Mouse (Mus musculus): ENCODE measurements around the gene Dusp1.

Dusp1 gene

GRCm38 (mm10) chr17:26584063-26584462 lies 22.1 kb upstream of the Dusp1 start:
- DNase-seq (ENCODE audit: low spot score in 2 of 2): no peak

DNA sequence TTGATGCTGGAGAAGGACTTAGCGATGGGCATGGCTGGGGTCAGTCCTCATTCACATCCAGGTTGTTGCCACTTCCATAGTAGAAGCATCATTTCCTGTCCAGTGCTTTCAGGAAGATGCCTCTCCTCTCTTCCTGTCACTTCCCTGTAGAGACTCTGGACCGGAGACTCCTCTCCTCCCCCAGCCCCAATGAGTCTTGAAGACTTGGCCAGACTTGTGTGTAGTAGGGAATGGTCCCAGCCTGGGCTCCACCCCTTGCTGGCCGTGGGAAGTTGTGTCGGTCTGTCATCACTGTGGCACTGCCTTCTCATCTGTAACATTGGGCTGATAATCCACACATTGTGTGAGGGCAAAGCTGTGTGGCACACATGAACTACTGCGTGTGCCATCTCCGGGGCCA lies 21.7 kb upstream of the Dusp1 start:
- DNase-seq (ENCODE audit: low spot score in 2 of 2): no peak

DNA sequence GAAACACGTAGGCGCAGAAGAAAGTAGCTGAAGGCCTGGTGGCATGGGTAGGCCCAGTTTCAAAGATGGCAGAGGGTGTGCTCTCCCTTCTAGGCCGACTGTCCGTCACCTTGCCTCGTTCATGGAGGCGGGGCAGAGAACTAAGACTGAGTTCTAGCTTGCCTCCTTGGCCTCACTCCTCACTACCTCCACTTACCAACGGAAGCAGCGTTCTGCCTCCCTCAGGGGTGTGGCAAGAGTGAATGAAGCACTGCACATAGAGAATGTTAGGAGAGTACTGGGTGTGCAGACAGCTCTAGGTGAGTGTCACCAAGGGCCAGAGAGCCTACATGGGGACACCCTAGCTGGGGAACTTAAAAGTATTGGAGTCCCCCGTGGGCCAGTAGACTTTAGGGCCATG lies 21.1 kb upstream of the Dusp1 start:
- no peak for DNase-seq (ENCODE audit: low spot score in 2 of 2)

- DNase-seq (ENCODE audit: low spot score in 2 of 2): no peak
Observed at GRCm38 (mm10) chr17:26582297-26582696, 20.4 kb upstream of the Dusp1 start.

DNA sequence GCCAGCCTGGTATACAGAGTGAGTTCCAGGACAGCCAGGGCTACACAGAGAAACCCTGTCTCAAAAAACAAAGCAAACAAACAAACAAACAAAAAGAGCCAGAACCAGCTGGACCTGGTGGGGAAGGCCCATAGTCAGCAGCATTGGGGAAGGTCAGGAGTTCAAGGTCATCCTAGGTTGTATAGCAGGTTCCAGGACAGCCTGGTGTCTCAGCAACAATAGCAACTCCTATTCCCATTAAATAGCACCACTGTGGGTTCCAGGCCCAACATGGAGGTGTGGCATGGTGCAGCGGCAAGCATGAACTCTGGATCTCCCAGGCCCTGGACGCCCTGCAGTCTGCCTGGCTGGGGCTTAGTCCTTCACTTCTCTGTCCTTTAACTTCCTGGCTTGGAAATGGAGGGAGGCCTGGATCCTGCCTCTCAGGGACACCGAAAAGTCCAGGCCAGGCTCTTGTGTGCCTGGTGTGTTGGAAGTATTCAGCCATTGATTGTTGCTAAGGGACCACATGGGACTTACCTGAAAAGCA lies 19.0 kb upstream of the Dusp1 start:
- DNase-seq (ENCODE audit: low spot score in 2 of 2): no peak

DNA sequence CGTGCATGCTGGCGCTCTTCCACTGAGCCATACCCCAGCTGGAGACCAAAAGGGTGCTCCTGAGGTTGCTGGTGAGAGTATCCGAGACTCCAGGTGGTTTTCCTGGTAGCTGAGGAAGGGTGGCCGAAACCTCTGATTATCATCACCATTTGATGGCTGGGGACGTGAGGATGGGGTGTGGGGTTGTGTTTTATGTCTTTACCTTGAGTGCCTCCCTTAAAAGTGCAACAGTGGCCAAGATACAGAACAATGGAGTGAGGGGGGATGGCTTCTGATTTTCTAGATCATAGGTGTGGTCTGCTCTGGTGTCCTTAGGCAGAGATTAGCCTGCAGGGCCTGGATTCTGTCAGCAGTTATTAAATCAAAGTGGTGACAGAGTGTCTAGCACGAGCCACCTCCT lies 17.5 kb upstream of the Dusp1 start:
- no peak for DNase-seq (ENCODE audit: low spot score in 2 of 2)

GRCm38 (mm10) chr17:26578771-26579170 lies 16.8 kb upstream of the Dusp1 start:
- DNase-seq (ENCODE audit: low spot score in 2 of 2): no peak

- DNase-seq (ENCODE audit: low spot score in 2 of 2): no peak
Observed at GRCm38 (mm10) chr17:26578162-26578561, 16.2 kb upstream of the Dusp1 start.

DNA sequence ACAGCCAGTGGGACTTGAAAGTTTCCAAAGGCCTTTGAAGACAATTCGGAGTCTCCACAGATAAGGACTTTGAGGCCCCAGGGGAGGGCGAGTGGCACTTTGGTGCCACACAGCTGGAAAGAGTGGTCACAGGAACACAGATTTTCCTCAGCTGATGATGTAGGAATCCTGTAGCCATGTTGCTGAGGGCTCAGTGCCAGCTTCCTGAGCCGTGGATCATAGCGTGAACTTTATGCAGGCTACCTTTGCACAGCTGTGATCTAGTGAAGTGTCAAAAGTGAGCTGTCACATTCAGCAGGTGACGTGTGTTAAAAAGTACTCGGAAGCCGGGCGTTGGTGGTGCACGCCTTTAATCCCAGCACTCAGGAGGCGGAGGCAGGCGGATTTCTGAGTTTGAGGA lies 15.4 kb upstream of the Dusp1 start:
- DNase-seq (ENCODE audit: low spot score in 2 of 2): no peak

DNA sequence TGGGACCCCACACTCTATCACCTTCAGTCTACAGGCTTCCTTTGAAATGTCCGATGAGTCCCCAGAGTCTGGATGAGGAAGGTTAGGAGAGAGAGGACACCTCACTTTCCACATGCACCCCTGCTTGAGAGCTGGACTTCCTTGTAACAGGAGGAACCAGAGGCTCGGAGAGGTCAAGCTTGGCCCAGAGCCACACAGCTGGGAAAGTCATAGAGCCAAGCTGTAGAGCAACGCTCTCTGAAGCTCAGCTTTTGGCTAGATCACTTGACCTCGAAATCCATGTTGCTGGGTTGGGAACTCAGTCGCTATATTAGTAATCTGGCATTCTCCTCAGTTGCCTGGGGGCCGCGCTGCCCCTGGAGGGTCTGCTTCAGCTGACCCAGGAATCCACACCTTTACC lies 14.9 kb upstream of the Dusp1 start:
- no peak for DNase-seq (ENCODE audit: low spot score in 2 of 2)

- DNase-seq (ENCODE audit: low spot score in 2 of 2): no peak
Observed at GRCm38 (mm10) chr17:26575786-26576690, 14.1 kb upstream of the Dusp1 start.

GRCm38 (mm10) chr17:26574701-26575100 lies 12.8 kb upstream of the Dusp1 start:
- DNase-seq (ENCODE audit: low spot score in 2 of 2): no peak

DNA sequence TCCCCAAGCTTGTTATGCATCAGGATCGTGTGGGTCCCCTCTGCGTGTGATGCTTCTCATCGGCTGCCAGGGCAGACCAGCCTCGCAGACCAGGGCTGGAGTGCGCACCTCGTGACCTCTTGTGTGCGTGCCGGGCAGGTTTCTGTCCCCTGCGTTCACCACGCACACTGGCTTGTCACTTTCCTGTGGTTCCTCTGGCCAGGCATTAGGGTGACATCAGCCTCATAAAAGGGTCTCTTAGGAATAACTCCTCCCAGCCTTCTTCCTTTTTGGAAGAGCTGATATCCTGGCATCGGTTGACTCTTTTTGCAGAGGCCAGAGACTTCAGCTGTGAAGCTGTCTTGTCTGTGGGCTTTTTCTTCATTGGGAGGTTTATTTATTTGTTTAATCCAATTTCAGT lies 12.2 kb upstream of the Dusp1 start:
- DNase-seq (ENCODE audit: low spot score in 2 of 2): no peak

DNA sequence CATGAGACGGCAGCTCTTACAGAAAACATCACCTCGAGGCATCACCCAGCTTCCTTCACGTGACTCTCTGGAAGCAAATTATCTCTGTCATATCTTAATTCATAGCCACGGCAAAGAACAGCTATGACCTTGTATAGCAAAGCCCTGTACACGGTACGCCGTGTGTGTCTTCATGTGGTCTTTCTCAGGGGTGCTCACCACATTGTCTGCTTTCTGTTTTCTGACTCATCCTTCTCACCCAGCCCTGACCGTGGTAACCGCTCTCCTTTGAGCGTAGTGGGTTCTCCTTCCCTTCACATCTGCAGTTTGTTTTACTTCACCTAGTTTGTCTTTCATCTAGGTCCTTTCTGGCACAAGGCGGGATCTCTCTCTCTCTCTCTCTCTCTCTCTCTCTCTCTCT lies 10.3 kb upstream of the Dusp1 start:
- no peak for DNase-seq (ENCODE audit: low spot score in 2 of 2)

DNA sequence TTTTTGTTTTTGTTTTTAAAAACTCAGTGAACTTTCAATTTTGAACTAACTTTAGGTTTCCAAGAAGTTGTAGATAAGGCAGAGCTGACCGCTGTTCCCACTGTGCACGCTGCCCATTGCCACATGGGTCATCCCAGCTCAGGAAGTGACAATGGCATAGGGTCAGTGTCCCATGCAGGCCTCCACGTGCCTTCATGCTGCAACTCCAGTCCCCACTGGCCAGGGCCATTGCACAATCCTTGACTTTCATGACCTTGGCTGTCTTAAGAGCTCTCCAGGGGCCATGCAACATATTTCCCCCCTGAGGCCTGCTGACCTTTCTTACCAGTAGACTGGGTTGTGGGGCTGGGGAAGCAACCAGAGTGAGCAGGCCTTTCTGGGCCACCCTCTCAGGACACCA lies 9.4 kb upstream of the Dusp1 start:
- DNase-seq (ENCODE audit: low spot score in 2 of 2): no peak

GRCm38 (mm10) chr17:26570651-26571118 lies 8.8 kb upstream of the Dusp1 start:
- no peak for DNase-seq (ENCODE audit: low spot score in 2 of 2)

- no peak for DNase-seq (ENCODE audit: low spot score in 2 of 2)
Observed at GRCm38 (mm10) chr17:26569594-26570350, 7.8 kb upstream of the Dusp1 start.

DNA sequence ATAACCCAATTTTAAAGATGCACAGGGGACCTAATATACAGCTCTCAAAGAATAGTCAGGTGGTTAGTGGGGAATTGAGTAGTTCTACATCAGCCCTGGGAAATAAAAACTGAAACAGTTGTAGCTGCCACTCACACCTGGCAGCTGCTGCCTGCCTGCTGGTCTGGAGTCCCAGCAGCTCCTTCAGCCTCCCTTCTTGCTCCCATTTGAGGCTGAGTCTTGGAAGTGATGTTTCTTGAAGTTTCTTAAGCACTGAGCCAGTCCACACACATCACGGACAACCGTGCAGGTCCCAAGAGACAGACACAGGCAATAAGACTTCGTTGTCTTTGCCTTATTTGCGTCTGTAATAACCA lies 5.9 kb upstream of the Dusp1 start:
- no peak for DNase-seq (ENCODE audit: low spot score in 2 of 2)

- no peak for DNase-seq (ENCODE audit: low spot score in 2 of 2)
Observed at GRCm38 (mm10) chr17:26567142-26567817, 5.4 kb upstream of the Dusp1 start.

GRCm38 (mm10) chr17:26564439-26564838 lies 2.5 kb upstream of the Dusp1 start:
- DNase-seq (ENCODE audit: low spot score in 2 of 2): no peak

DNA sequence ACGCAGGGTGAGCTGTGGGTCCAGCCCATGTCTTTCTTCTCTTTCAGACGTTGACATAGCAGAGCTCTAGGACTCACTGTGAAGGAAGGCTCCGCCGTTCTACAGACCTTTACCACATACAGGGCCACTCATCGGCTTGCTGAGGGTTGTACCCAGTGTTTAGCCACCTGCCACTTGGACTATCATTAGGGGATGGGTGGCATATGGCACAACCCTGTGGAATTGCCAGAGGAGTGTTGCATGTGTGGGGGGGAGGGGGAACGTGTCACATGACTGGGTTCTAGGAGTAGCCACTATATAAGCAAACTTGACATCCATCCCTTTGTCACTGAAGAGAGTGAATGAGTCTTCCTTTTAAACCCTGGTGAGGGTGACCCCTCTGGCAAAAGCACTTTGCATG lies 1.5 kb upstream of the Dusp1 start:
- DNase-seq (ENCODE audit: low spot score in 2 of 2): no peak

DNA sequence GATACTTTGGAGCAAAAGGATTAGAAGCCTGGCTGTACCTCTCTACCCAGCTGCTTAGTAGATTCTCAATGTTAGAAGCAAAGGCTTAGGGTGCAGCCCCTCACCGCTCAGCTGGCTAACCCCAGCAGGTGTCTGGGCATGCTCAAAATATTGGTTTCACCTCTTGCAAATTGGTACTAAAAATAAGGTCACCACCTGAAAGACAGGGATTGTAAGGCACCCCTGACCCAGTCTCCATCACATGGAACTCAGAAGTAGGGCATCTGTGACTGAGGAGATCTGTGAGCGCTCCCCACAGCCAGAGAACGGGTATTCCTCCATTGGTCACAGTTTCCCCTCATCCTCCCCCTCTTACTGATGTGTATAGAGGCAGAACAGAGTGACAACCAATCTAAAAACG lies 364 bp upstream of the Dusp1 start:
- DNase-seq (ENCODE audit: low spot score in 2 of 2): no peak
